Mouse (Mus musculus) kidney, postnatal 4 days (tissue): ENCODE data around the gene Tmem94.
"Not testable (repeated sequence)": the region's sequence is repeated elsewhere in the genome, so short reads cannot be mapped to it uniquely, and the experiment has no call there.

Experiments
- DNase-seq, 2 experiments: peaks; one replicate each; pipeline ENCODE4 v3.0.0; 2021; ENCODE audit warnings: mixed read lengths in 2 of 2

The Tmem94 gene

DNA sequence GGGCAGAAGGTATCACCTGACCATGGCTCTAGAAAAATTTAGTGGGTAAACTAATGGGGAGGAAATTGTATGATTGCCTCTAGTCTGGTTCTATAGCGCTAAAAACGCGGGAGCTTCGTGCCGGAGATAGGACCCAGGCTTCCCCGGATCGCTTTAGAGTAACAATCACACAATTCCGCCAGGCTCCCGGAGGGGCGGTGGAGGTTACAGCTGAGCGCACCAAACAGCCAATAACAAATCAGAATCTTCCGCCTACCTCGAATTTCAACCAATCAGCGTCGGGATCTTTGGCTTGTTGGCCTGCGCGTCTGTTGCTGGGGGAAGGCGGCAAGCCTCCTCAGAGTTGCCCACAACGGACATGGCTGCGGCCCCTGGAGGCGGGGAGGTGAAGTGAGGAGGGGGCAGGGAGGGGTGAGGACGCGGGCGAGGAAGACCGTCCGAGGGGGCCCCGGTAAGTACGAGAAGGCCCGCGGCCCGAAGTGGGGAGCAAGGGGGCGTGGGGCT lies at the start of gene Tmem94:
Gene Tmem94 (plus strand): TSS at position 331 of the 504 bp plus-strand sequence.
- DNase-seq, result peak; percentile 95 to 97

DNA sequence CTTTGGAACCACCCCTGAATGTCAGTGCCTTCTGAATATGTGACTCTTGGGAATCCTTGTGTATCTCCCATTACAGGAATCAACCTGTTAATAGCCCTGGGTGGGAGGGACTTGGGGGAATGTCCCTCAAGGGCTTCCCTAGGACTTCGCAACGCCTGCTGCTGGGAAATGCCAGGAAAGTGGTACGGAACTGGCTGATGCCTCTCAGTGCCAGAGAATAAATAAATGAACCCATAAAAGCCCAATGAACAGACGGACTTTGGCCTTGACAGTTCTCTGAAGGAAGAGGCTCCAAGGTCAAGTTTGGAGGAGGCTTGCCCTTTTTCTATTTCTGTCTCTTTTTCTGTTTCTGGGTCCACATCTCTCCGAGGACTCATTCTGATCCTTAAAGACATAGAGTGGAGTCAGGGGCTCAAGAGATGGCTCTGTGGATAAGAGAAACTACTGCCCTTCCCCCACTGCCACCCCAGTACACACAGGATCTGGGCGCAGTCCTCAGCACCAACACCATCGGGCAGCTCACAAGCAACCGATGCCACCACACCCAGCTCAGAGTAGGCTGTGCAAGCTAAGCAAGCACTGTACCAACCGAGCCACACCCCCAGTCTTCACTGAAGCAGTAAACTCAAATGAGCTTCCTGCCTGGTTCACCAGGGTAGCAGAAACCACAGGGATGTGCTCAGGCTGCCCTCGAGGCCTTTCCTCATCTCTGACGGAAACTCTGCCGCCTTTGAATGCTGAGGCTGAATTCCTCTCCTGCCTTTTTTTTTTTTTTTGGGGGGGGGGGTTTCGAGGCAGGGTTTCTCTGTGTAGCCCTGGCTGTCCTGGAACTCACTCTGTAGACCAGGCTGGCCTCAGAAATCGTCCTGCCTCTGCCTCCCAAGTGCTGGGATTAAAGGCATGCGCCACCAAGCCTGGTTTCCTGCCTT lies 48.6 kb upstream of the Tmem94 start:
- DNase-seq, result no peak

- peak; percentile 47 to 52 for DNase-seq
Measured at GRCm38 (mm10) chr11:115717660-115718390, 47.4 kb upstream of the Tmem94 start.

DNA sequence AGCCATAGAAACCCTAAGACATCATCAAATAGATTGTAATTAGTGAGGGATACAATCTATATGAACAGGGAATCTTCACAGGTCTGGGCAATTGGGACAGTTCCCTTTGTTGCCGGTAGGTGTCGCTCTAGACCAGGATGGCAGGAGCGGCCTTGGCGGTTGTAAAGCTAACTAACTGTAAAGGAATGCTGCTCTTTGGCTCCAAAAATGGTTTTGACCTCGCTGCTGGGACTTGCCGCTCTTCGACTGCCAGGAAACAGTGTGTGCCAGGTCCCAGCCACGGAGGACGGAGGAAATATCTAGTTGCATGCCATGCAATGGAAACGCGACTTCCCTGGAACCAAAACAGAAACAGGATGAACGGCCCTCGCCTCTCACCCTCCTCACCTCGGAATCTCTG lies 42.6 kb upstream of the Tmem94 start:
- DNase-seq, result peak; percentile 89 to 90

DNA sequence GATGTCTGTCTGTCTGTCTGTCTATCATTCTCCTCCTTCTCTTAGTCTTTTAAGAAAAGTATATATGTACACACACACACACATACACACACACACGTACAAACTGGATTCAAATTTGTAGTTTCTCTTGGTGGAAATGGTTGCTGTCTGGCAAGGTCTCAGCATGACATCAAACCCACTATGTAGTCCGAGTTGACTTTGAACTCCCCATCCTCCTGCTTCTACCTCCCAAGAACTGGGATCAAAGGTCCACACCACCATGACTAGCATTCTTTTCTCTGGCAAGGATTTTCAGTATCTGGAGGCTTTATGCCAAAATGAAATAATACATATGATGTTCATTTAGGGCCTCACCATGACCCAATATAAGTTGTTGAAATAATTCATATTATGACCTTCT lies 42.0 kb upstream of the Tmem94 start:
- DNase-seq, result no peak

DNA sequence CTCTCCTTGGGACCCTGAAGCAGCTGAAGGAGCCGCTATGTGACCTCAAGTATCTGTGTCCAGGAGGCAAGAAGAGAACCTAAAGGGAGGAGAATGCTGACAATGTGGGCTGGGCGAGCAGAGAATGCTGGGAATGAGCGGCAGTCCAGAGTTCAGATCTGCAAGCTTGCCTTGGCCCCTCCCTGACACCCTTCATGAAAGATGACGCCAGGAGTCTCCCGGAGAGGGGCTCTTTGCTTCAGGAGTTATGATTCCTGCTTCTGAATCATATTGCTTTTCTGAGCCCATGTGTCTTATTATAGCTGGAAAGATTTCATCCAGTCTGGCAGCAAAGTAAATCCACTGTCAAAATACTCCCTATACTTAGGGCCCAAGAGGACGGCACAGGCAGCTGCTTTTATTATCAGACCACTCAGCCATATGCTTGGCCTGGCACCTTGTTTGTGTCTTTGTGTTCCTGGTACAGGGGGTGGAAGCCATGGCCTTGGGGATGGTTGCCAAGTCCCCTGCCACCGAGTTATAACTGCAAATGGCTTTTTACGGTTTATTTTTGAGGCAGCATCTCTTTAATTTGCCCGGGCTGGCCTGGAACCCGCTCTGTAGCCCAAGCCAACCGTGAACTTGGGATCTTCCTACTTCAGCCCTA lies 31.1 kb upstream of the Tmem94 start:
- DNase-seq, result peak; percentile 30 to 56

DNA sequence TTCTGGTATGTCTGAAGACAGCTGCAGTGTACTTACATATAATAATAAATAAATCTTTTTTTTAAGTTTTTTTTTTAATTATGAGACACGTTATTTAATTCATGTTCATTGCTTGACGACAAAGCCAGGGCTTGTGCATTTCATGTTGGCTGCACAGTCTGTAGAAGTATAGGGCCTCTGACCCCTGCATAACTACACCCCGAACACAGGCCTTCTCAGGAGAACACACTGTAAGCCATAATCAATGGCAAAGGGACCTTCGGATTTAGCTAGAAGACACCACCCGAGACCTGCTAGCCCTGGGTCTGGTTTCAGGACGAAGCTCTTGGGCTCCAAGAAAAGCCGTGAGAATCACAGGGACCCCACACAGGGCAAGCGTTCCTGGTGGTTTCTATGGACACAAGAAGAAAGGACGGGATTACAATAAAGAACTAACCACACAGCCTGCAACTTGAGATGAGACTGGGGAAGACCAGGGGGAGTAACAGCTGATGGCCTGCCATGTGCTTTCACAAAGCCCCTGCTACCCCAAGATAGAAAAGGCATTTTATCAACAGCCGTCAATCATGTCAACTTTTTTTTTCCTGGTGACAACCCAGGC lies 27.5 kb upstream of the Tmem94 start:
- DNase-seq, result no peak

- DNase-seq, result no peak
Measured at GRCm38 (mm10) chr11:115738275-115738885, 26.9 kb upstream of the Tmem94 start.

- DNase-seq, result no peak
Measured at GRCm38 (mm10) chr11:115741070-115741469, 24.2 kb upstream of the Tmem94 start.

DNA sequence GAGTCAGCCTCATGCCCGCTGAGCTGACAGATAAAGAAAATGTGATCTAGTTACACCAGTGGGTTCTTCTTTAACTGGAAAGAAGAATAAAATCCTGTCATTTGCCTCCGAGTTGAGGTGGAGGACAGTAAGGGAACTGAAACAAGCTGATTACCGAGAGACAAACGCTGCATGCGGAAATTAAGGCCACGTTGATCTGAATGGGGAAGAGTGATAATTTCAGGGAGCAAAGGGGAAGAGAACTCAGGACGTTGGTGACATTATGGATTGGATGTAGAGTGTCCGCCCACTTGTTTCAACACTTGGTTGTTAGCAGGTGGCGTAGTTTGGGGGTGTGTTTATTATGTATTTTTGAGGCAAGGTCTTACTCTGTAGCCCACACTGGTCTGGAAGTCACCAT lies 22.3 kb upstream of the Tmem94 start:
- no peak for DNase-seq

DNA sequence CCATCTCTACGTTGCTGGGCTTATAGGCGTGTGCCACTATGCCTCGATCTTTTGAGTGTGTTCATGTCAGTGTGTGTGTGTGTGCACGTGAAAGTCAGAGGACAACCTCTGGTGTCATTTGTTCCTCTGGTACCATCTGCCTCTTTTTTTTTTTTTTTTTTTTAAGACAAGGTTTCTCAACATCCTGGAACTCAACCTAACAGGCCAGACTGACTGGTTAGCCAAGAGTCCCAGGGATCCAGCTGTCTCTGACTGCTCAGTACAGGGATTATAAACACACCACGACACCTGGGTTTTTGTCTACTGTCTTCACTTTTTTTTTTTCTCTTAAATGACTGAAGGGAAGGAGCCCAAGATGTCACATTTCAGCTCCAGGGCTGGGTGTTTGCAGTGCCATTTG lies 20.8 kb upstream of the Tmem94 start:
- DNase-seq, result no peak

DNA sequence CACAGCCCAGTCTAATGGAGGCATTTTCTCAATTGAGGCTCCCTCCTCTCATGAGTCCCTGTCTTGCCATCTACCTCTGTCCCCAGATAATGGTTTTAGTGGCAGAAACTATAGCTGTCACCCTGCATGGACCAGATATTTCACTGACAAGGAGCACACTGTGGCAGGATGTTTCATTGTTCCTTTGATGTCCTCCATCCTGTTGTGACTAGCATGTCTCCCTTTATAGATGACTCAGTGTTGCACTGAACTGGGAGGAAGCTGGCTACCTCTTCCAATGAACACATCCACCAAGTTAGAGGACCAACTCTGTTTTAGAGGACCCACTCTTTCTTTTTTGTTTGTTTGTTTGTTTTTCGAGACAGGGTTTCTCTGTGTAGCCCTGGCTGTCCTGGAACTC lies 19.1 kb upstream of the Tmem94 start:
- DNase-seq, result no peak

DNA sequence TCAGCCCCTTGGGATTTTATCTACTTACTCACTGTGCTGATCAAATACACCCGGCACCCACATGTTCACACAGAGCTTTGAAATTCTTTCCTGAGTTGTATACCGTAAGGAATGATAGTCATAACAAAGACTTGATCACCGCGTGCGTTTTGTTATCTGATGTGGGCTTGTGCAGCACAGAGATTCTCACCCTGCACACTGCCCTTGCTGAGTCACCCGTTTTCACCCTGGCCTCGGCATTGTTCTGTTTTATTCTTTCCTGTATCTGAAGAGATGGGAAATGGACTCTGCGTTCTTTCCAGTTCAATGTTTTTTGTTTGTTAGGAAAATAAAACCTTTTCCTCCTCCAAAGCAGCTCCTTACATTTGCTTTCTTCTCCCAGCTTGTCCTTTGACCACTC lies 18.5 kb upstream of the Tmem94 start:
- DNase-seq, result peak in 1 of 2 experiments; percentile 21

- no peak for DNase-seq
Measured at GRCm38 (mm10) chr11:115747351-115747750, 17.9 kb upstream of the Tmem94 start.

GRCm38 (mm10) chr11:115749834-115750233 lies 15.4 kb upstream of the Tmem94 start:
- DNase-seq, result no peak

DNA sequence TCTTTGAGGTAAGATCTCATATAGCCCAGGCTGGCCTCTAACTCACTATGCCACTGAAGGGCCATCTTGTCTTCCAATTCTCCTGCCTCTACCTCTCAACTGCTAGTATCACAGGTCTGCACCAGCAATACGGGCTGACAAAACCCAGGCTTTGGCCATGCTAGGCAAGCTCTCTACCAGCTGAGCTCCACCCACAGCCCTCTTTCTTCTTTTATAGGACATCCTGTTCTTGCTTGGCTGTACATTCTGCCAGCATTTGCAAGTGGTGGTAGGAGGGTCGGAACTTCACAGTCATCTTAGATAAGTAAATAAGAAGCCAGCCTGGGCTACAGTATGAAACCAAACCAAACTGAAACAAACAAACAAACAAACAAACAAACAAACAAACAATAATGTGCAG lies 13.5 kb upstream of the Tmem94 start:
- DNase-seq, result no peak

DNA sequence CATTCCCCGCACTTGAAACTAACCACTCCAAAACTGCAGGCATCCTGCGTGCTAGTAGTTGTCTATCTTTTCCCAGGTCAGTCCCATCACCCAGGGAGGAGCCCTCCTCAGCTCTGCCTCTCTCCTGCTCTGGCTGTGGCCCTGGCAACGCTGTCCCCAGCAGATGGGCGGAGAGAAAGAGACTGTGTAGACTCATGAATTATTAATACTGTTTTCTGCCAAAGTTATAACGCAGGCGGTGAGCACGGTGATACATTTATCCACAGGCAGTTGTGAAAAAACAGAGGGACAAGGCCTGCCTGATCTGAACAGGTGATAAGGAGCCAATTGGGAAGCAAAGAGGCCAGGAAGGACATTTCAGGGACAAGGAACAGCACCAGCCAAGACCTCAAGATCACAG lies 12.6 kb upstream of the Tmem94 start:
- no peak for DNase-seq

GRCm38 (mm10) chr11:115753485-115753884 lies 11.7 kb upstream of the Tmem94 start:
- DNase-seq, result no peak

- not testable (repeated sequence) for DNase-seq
Measured at GRCm38 (mm10) chr11:115762176-115762575, 3.1 kb upstream of the Tmem94 start.

DNA sequence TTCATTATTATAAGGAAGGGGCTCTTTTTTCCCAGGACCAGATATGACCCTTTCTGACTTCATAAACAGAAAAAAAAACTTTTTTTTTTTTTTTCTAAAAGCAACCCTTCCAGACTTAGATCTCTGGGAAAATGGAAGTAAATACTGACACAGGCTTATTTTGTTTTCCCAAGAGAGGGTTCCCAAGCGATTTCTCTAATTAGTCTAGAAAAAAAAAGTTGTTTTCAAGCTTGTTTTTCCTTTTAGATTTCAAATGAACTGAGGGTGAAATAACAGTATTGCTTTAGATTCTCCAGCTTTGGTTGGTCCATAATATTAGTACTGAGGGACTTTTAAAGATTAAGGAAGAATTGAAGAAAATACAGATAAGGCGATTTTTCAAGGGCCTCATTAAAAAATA lies 535 bp upstream of the Tmem94 start:
- no peak for DNase-seq

GRCm38 (mm10) chr11:115765607-115766141 lies 441 bp downstream of the Tmem94 start:
- no peak for DNase-seq

GRCm38 (mm10) chr11:115766356-115766943 lies 1.2 kb downstream of the Tmem94 start:
- DNase-seq, result peak; percentile 32 to 61
